Mouse (Mus musculus) erythroblast, embryonic 14.5 days (primary cell): ENCODE results near the gene Odf4.

Experiments
- GATA1 ChIP-seq: IDR thresholded peaks from 2 replicates; pipeline ENCODE4 v1.6.1; 2012; ENCODE audit warnings: low read length, inconsistent platforms, mixed read lengths
- TAL1 ChIP-seq: IDR thresholded peaks from 3 replicates; pipeline ENCODE4 v1.6.1; 2012; ENCODE audit warnings: low read length, inconsistent platforms, mixed read lengths

DNA sequence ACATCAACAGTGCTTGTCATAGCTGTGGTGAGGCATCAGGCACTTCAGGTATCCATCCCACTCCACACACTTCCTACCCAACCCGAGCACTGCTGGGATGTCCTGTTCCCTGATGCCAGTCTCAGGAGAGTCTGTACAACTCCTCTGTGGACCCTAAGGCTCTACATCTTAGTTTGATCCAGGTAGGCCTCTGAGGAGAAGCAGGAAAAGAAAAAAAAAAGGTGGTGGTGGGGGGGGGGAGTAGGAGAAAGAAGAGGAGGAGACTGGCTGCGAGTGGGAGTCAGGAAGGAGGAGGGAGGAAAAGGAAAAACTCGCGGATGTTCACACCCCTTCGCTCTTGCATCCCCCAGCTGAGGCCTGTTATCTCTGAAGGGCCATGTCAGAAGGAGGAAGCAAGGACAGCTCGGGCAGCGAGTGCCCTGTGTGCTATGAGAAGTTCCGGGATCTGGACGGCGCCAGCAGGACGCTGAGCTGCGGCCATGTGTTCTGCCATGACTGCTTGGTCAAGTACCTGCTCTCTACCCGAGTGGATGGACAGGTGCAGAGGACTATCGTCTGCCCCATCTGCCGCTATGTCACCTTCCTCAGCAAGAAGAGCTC, 34.5 kb downstream of the Odf4 start:
- TF ChIP-seq TAL1 (no peak), GATA1 (no peak)
